Mouse (Mus musculus) G1E (cell line): ENCODE data around the gene Camkk1.

Experiments used
- GATA1 ChIP-seq: IDR thresholded peaks from 2 replicates; pipeline ENCODE4 v1.6.1; 2012; ENCODE audit warnings: borderline replicate concordance, low read length, inconsistent platforms, mixed read lengths
- POLR2AphosphoS5 ChIP-seq: IDR thresholded peaks from 2 replicates; pipeline ENCODE4 v1.6.1; 2012; ENCODE audit warnings: low read depth, low read length, inconsistent platforms; ENCODE audit not compliant: insufficient replicate concordance

DNA sequence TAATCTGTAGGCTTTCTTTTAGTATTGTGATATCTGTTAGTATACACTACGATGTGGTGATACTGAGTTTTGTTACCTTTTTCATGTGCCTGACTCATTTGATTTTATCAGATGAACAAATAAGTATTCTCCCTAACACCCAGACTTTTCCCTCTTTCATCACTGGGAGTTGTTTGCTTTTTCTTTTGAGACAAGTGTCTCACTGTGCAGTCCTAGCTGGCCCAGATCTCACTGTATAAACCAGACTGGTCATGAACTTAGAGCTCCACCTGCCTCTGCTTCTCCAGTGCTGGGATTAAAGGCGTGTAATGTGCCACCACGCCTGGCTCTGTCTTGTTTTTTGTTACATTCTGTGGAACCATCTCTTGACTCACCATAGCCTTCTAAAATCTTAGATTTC, 40.8 kb downstream of the Camkk1 start:
- TF ChIP-seq POLR2AphosphoS5: no peak
- no peak for TF ChIP-seq GATA1
